Mouse (Mus musculus): ENCODE data around the gene Ift74. TPM values are rescaled to one million over a fixed set of nuclear protein-coding genes. Genes with fewer than 3 reads are reported as not detected.

Ift74 gene
- total RNA-seq (2023), result 1 to 10 TPM in 1 of 2 experiments, under 1 TPM in 1; 0.93 to 1.1 TPM

GRCm38 (mm10) chr4:94613972-94614626 lies at the start of gene Ift74:
TSS of gene Ift74 (plus strand) at chr4:94614491.

DNA sequence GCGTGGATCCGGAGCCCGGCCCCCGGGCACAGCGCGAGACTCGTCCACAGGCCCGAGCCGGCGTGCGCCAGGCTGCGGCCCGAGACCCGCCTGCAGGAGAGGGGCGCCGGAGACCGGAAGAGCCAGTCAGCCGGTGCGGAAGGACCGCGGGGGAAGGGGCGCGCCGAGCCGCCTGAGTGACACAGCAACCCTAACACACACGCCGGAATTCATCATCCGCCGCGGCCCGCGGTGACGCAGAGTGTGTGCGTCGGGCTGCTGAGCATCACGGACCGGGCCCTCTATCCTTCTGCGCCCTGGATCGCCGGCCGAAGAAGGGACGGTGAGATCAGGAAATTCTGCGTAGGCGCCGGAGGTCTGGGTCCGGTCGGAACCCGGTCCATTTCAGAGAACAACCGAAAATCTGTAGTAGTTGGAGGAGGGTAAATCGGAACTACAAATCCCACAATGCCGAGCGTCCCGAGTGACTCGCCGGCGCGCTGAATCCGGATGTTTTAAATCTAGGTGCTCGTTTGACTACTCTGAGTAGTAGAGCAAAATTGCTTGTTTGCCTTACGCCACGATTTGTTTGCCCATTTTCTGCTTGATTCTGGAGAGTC lies 11.2 kb upstream of the Ift74 start, which contains the start of gene Plaa:
Plaa (minus strand) TSS at position 214 of the 599 bp plus-strand sequence.

DNA sequence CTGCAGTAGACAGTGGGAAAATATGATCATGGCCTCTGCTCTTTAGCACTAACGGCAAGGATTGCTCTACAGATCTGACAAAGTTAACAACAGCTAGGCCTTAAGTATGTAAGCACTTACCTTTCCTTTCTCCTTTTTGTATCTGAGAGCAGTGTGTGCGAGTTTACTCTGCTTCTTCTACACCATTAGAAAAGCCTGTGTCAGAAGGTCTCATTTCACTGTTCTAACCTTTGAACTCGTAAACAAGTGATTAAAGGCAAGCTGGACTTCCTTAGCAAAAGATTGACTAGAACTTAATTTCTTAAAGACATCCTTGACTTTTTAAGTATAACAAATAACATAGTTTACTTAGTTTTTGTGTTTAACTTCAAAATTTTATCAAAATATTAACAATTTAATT lies 35.6 kb downstream of the Ift74 start, which contains the start of gene Lrrc19:
Lrrc19 (minus strand) TSS at position 225 of the 400 bp plus-strand sequence.

GRCm38 (mm10) chr4:94738838-94739731 lies 124.8 kb downstream of the Ift74 start, which contains the start of gene Tek:
TSS of gene Tek (plus strand) at chr4:94739289.

Other genes with a start within 250 kb of the Ift74 start
- gene Gm10306, start 57.9 kb upstream of the Ift74 start, total RNA-seq (2023), result not detected
- 10 to 100 TPM; 10.1 to 10.2 TPM for gene Caap1, start 57.7 kb upstream of the Ift74 start, total RNA-seq (2023)
- gene Plaa, start 11.2 kb upstream of the Ift74 start, total RNA-seq (2023), result 10 to 100 TPM; 30.6 to 33.0 TPM
- gene Lrrc19, start 35.7 kb downstream of the Ift74 start, total RNA-seq (2023), result not detected
- gene Tek, start 124.8 kb downstream of the Ift74 start, total RNA-seq (2023), result under 1 TPM; 0.13 TPM